Mouse (Mus musculus): Measurements from ENCODE around the gene Nfia.

DNA sequence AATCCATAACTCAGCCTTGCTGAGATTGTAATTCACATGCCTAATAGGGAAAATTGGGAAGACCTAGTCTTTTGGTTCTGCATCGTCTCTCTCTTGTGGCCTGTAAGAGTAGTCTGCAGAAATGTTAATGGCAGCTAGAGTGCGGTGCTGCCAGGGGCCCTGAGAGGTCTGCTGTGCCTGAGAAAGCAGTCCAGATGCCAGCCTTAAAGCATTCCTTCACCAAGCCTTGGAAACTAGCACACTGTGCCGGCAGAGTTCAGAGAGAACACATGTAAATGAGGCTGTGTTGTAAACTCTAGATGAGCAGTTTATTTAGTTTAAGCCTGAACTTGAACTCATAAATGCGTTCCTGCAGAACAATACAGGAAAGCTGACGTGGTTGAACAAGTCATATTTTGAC is 326.9 kb downstream of the Nfia start:
- TF ChIP-seq GATA1 (IDR thresholded peaks at IDR 0.05; ENCODE audit: borderline replicate concordance, low read length) (no peak), FLI1 (IDR thresholded peaks at IDR 0.05; ENCODE audit: low read length) (no peak)
